Mouse (Mus musculus) small intestine, adult 2 months (tissue): ENCODE results near the gene L3mbtl4. TPM values are rescaled to one million over a fixed set of nuclear protein-coding genes. Genes with fewer than 3 reads are reported as not detected.

ENCODE experiments used
- H3K27ac ChIP-seq: fragments of 200-500 bp; 2 replicates; pipeline ENCODE4 v1.5.1; 2012; ENCODE audit warnings: low read depth, low read length, control low read depth, inconsistent platforms; ENCODE audit not compliant: insufficient read depth
- H3K27me3 ChIP-seq: fragments of 200-500 bp; 2 replicates; pipeline ENCODE4 v1.6.1; 2012; ENCODE audit warnings: mild to moderate bottlenecking, moderate library complexity, low read length, inconsistent platforms; ENCODE audit not compliant: control insufficient read depth, insufficient read depth
- H3K36me3 ChIP-seq: fragments of 200-500 bp; 2 replicates; pipeline ENCODE4 v1.6.1; 2012; ENCODE audit warnings: mild to moderate bottlenecking, low read length, control low read depth, inconsistent platforms; ENCODE audit not compliant: control insufficient read depth, insufficient read depth
- H3K4me1 ChIP-seq: fragments of 200-500 bp; 2 replicates; pipeline ENCODE4 v1.6.1; 2012; ENCODE audit warnings: low read length, inconsistent platforms, mixed read lengths; ENCODE audit not compliant: control insufficient read depth, insufficient read depth, insufficient read length
- H3K4me3 ChIP-seq: fragments of 200-500 bp; 2 replicates; pipeline ENCODE4 v1.5.1; 2012; ENCODE audit warnings: low read depth, mild to moderate bottlenecking, control low read depth, inconsistent platforms, low read length, moderate library complexity
- CTCF ChIP-seq: fragments of 200-500 bp; IDR thresholded peaks from 2 replicates; pipeline ENCODE4 v1.5.1; 2012; ENCODE audit warnings: low read depth, mild to moderate bottlenecking, control low read depth, inconsistent platforms, low read length, moderate library complexity, mixed read lengths; ENCODE audit not compliant: insufficient replicate concordance, insufficient read length; ENCODE audit errors: extremely low read depth
- POLR2A ChIP-seq: fragments of 200-500 bp; IDR thresholded peaks from 2 replicates; pipeline ENCODE4 v1.6.1; 2012; ENCODE audit warnings: low read depth, mild to moderate bottlenecking, control low read depth, inconsistent platforms, low read length, moderate library complexity
- WGBS: fragments of 180-500 bp; shearing (Covaris S2); methylation state at CpG from one replicate; pipeline ENCODE4 v1.1.7; 2018; 5-methylcytosine and 5-hydroxymethylcytosine counted together
- polyA plus RNA-seq: library from polyadenylated mRNA; depleted of rRNA; stranded (reverse); fragments of >200 nt; gene quantifications from 2 replicates; pipeline ENCODE4 v1.2.3, GENCODE M21; 2012

Gene L3mbtl4
- polyA plus RNA-seq, 1 experiment: not detected

- H3K4me3 ChIP-seq: no peak overlapping the region
- no peaks in the 10 kb centered on the region for H3K36me3 ChIP-seq
- TF ChIP-seq CTCF (no peak), POLR2A (no peak)
- H3K27me3 ChIP-seq: no peaks in the 10 kb centered on the region
- H3K4me1 ChIP-seq: no peaks in the 10 kb centered on the region
- no peak overlapping the region for H3K27ac ChIP-seq
- 54% methylated on average over 6 of the region's 6 CpGs for whole genome bisulfite sequencing
Observed at GRCm38 (mm10) chr17:68607691-68608090, 334.1 kb downstream of the L3mbtl4 start.

- Histone ChIP-seq H3K4me1 (no peaks in the 10 kb centered on the region), H3K27ac (no peak overlapping the region), H3K27me3 (no peaks in the 10 kb centered on the region), H3K4me3 (no peak overlapping the region), H3K36me3 (no peaks in the 10 kb centered on the region)
- 83% methylated on average over 6 of the region's 6 CpGs for WGBS
- TF ChIP-seq CTCF (no peak), POLR2A (no peak)
Observed at GRCm38 (mm10) chr17:68611247-68611646, 337.6 kb downstream of the L3mbtl4 start.

- WGBS: 80% methylated on average over 4 of the region's 4 CpGs
- Histone ChIP-seq H3K4me3 (no peak overlapping the region), H3K27ac (no peak overlapping the region), H3K36me3 (no peaks in the 10 kb centered on the region), H3K4me1 (no peaks in the 10 kb centered on the region), H3K27me3 (no peaks in the 10 kb centered on the region)
- TF ChIP-seq CTCF: no peak
- no peak for TF ChIP-seq POLR2A
Observed at GRCm38 (mm10) chr17:68625281-68625680, 351.7 kb downstream of the L3mbtl4 start.

GRCm38 (mm10) chr17:68629631-68630426, 356.2 kb downstream of the L3mbtl4 start:
- Histone ChIP-seq H3K27me3 (no peaks in the 10 kb centered on the region), H3K36me3 (no peaks in the 10 kb centered on the region), H3K27ac (no peak overlapping the region), H3K4me1 (no peaks in the 10 kb centered on the region), H3K4me3 (no peak overlapping the region)
- 74% methylated on average over 7 of the region's 7 CpGs for whole genome bisulfite sequencing
- no peak for TF ChIP-seq CTCF
- no peak for TF ChIP-seq POLR2A

- H3K4me3 ChIP-seq: no peak overlapping the region
- no peak overlapping the region for H3K27ac ChIP-seq
- TF ChIP-seq CTCF (no peak), POLR2A (no peak)
- H3K4me1 ChIP-seq: no peaks in the 10 kb centered on the region
- WGBS: 84% methylated on average over 8 of the region's 8 CpGs
- H3K27me3 ChIP-seq: no peaks in the 10 kb centered on the region
- no peaks in the 10 kb centered on the region for H3K36me3 ChIP-seq
Observed at GRCm38 (mm10) chr17:68631396-68631795, 357.8 kb downstream of the L3mbtl4 start.

- Histone ChIP-seq H3K36me3 (no peaks in the 10 kb centered on the region), H3K4me3 (no peak overlapping the region), H3K27me3 (no peaks in the 10 kb centered on the region), H3K4me1 (no peaks in the 10 kb centered on the region), H3K27ac (no peak overlapping the region)
- TF ChIP-seq CTCF (no peak), POLR2A (no peak)
- WGBS: 74% methylated on average over 6 of the region's 6 CpGs
Observed at GRCm38 (mm10) chr17:68640187-68640586, 366.6 kb downstream of the L3mbtl4 start.

GRCm38 (mm10) chr17:68642521-68643088, 369.0 kb downstream of the L3mbtl4 start:
- Histone ChIP-seq H3K27me3 (no peaks in the 10 kb centered on the region), H3K4me1 (no peaks in the 10 kb centered on the region), H3K4me3 (no peak overlapping the region), H3K36me3 (no peaks in the 10 kb centered on the region), H3K27ac (no peak overlapping the region)
- 67% methylated on average over 5 of the region's 5 CpGs for WGBS
- TF ChIP-seq POLR2A: no peak
